Mouse (Mus musculus) heart, embryonic 10.5 days (tissue): ENCODE data around the gene Babam2. TPM values are rescaled to one million over a fixed set of nuclear protein-coding genes. Genes with fewer than 3 reads are reported as not detected.

Experiments
- DNase-seq: peaks from one replicate; pipeline ENCODE4 v3.0.0-alpha.2; 2017; ENCODE audit warnings: low spot score
- H3K27ac ChIP-seq: fragments of 300-500 bp; sonication (generic); 2 replicates; pipeline ENCODE4 v1.5.1; 2016; ENCODE audit warnings: mild to moderate bottlenecking
- H3K27me3 ChIP-seq: fragments of 300-500 bp; sonication (generic); 2 replicates; pipeline ENCODE4 v1.6.1; 2016; ENCODE audit warnings: mild to moderate bottlenecking; ENCODE audit not compliant: poor library complexity, insufficient read depth, severe bottlenecking
- H3K36me3 ChIP-seq: fragments of 300-500 bp; sonication (generic); 2 replicates; pipeline ENCODE4 v1.6.1; 2016; ENCODE audit warnings: mild to moderate bottlenecking, moderate library complexity
- H3K4me1 ChIP-seq: fragments of 300-500 bp; sonication (generic); 2 replicates; pipeline ENCODE4 v1.6.1; 2016; ENCODE audit warnings: mild to moderate bottlenecking
- H3K4me3 ChIP-seq: fragments of 300-500 bp; sonication (generic); 2 replicates; pipeline ENCODE4 v1.5.1; 2016; ENCODE audit warnings: mild to moderate bottlenecking, moderate library complexity
- H3K9me3 ChIP-seq: fragments of 300-500 bp; sonication (generic); 2 replicates; pipeline ENCODE4 v1.6.1; 2016; ENCODE audit warnings: mild to moderate bottlenecking, moderate library complexity
- WGBS: fragments of 180-500 bp; shearing (Covaris S2); methylation state at CpG from one replicate; pipeline ENCODE4 v1.1.7; 2016; 5-methylcytosine and 5-hydroxymethylcytosine counted together
- polyA plus RNA-seq: library from polyadenylated mRNA; unstranded; fragments of >200 nt; fragmentation: Nextera tagmentation; extraction: Ambion mirVana; gene quantifications from 2 replicates; pipeline ENCODE4 v1.2.1, GENCODE M21; 2016

The Babam2 gene
- polyA plus RNA-seq, 1 experiment from 2014 or later: 43.6 TPM

DNA sequence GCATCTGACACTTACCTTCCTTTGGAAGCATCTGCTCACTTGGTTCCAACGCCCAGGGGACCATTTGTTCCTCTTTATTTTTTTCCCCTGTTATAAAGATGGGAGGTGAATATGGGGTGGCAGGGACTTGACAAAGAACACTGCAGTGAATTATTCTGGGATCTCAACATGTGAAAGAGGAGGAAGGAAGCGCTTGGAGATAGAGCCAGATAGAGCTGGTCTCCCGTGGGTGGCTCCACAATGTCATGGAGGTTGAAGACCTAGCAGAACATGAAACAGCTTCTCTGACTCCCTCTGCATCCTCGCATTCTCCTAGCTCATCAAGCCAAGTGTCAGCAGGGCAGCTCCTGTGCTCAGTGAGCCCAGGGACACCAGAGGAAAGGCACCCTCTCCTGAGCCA is 312.6 kb downstream of the Babam2 start:
- no peak overlapping the region for H3K4me3 ChIP-seq
- H3K27me3 ChIP-seq: no peaks in the 10 kb centered on the region
- no peaks in the 10 kb centered on the region for H3K9me3 ChIP-seq
- H3K36me3 ChIP-seq: no peaks in the 10 kb centered on the region
- WGBS: 72% methylated on average over 4 of the region's 4 CpGs
- H3K27ac ChIP-seq: no peak overlapping the region
- H3K4me1 ChIP-seq: 0 out of 2 replicates have a peak, but pooled peaks cover 8% of the 10 kb centered on the region
- DNase-seq: no peak

DNA sequence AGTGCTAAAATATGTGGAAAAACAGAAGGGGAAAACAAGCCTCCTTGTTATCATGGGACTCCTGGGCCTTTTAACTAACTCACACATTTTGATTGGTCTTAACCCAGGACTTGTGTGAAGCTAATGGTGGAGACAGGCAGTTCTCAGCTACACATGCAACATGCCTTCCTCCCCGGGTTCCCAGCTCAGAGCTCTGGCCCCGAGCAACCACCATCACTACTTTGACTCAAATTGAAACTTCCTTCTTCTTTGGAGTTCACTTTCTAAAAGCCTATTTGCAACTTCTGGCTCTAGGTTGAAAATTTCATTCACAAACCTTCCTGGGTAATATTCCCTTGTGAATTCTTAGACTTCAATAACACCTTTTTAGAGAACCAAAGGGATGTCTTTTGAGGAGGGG is 315.6 kb downstream of the Babam2 start:
- no peak for DNase-seq
- no peaks in the 10 kb centered on the region for H3K9me3 ChIP-seq
- no peaks in the 10 kb centered on the region for H3K36me3 ChIP-seq
- H3K27ac ChIP-seq: no peak overlapping the region
- H3K27me3 ChIP-seq: no peaks in the 10 kb centered on the region
- H3K4me1 ChIP-seq: peaks cover 18% of the 10 kb centered on the region; the same call in 1 of the 2 replicates
- WGBS: 83% methylated on average over 2 of the region's 2 CpGs
- H3K4me3 ChIP-seq: no peak overlapping the region

- peak; percentile 50 for DNase-seq
- WGBS: 89% methylated on average over 7 of the region's 7 CpGs
- H3K27me3 ChIP-seq: no peaks in the 10 kb centered on the region
- no peak overlapping the region for H3K4me3 ChIP-seq
- no peak overlapping the region for H3K27ac ChIP-seq
- H3K36me3 ChIP-seq: no peaks in the 10 kb centered on the region
- H3K4me1 ChIP-seq: peaks cover 20% of the 10 kb centered on the region; the same call in 1 of the 2 replicates
- H3K9me3 ChIP-seq: no peaks in the 10 kb centered on the region
Measured at GRCm38 (mm10) chr5:32014786-32015185, 317.3 kb downstream of the Babam2 start.

DNA sequence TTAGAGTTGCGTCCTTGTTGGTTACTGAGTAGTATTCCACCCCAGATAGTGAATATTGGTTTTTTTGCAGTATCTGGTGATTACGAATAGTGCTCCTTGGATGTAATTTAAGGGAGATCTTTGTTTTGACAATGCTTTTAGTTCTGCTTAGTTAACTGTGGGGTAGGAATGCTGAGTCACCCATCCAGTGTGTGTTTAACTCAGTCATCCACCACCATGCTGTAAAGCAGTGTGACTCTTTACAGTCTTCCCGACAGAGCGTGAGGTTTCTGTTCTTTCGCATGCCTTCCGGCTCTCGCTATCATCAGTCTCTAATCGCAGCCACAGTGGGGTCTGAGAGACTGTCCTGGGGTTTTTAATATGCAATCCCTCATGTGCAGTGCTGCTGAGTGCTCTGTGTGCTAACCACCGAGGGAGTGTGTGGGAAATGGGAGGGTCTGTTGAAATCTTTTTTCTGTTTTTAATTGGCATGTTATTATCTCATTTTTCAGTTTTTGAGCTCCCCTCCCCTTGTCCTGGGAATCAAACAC is 318.5 kb downstream of the Babam2 start:
- Histone ChIP-seq H3K4me3 (no peak overlapping the region), H3K27me3 (no peaks in the 10 kb centered on the region), H3K9me3 (no peaks in the 10 kb centered on the region), H3K4me1 (peaks cover 15% of the 10 kb centered on the region; the same call in 1 of the 2 replicates), H3K27ac (no peak overlapping the region), H3K36me3 (no peaks in the 10 kb centered on the region)
- DNase-seq: no peak
- WGBS: 55% methylated on average over 9 of the region's 9 CpGs

DNA sequence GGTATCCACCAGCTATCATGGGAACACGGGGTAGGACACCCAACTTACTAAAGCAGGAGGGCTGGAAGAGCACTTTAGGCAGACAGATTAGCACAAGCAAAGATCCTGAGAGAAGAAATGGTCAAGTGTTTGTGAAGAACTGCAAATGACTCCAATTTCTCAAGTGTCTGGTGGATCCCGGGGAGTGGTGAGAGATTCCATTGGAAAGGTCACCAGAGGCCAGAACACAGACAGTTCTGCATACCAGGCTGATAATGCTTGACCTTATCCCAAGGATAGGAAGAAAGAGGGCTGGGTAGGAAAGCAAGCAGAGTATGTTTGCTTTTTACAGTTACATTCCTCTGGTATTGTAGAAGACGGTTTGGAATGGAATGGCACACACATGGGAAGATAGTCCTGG is 320.2 kb downstream of the Babam2 start:
- H3K27ac ChIP-seq: 0 out of 2 replicates have a peak overlapping the region, but pooled peaks have one; percentile 42
- 21% methylated on average over 3 of the region's 3 CpGs for WGBS
- DNase-seq: peak; percentile 78

GRCm38 (mm10) chr5:32018276-32018675 is 320.8 kb downstream of the Babam2 start:
- no peak for DNase-seq
- 79% methylated on average over 2 of the region's 2 CpGs for WGBS
- Histone ChIP-seq H3K36me3 (no peaks in the 10 kb centered on the region), H3K4me3 (no peak overlapping the region), H3K27me3 (no peaks in the 10 kb centered on the region), H3K27ac (0 out of 2 replicates have a peak overlapping the region, but pooled peaks have one; percentile 42), H3K9me3 (no peaks in the 10 kb centered on the region), H3K4me1 (peaks cover 15% of the 10 kb centered on the region; the same call in 1 of the 2 replicates)

More for the DNA sequence above, 320.2 kb downstream of the Babam2 start:
- no peaks in the 10 kb centered on the region for H3K9me3 ChIP-seq
- H3K4me3 ChIP-seq: no peak overlapping the region
- no peaks in the 10 kb centered on the region for H3K27me3 ChIP-seq
- H3K36me3 ChIP-seq: no peaks in the 10 kb centered on the region
- peaks cover 15% of the 10 kb centered on the region; the same call in 1 of the 2 replicates for H3K4me1 ChIP-seq

DNA sequence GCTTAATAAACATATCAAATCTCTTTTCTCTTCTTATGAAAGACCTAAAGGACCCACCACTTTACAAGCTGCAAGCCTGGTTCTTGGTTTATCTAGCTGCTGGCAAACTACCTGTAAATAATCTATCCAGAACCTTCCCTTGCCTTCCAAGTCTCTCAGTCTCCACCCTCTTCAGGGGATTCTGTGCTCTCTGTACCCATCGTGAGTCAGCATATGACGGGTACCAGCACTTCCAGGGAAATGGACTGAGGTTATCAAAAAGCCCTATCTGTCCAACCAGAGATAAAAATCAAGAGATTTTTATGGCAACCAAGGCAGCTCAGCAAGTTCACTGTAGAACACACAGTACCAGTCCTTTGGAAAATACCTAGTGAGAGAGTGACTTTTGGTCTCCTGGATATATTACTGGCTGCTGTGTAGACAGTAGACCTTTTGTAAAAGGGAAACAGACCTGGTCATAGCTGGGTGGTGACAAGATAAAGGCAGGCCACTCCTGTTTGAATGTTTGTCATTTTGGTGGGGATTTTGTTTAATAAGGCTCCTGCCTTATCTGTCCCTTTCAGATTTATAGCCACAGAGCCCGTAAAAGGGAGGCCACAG is 332.4 kb downstream of the Babam2 start:
- Histone ChIP-seq H3K9me3 (no peaks in the 10 kb centered on the region), H3K4me1 (peaks cover 19% of the 10 kb centered on the region), H3K4me3 (no peak overlapping the region), H3K27me3 (no peaks in the 10 kb centered on the region), H3K36me3 (no peaks in the 10 kb centered on the region), H3K27ac (no peak overlapping the region)
- WGBS: 76% methylated on average over 3 of the region's 3 CpGs
- no peak for DNase-seq

GRCm38 (mm10) chr5:32033185-32033584 is 335.7 kb downstream of the Babam2 start:
- no peak overlapping the region for H3K4me3 ChIP-seq
- H3K27ac ChIP-seq: 0 out of 2 replicates have a peak overlapping the region, but pooled peaks have one; percentile 29
- 25% methylated on average over 4 of the region's 4 CpGs for WGBS
- peaks cover 27% of the 10 kb centered on the region for H3K4me1 ChIP-seq
- no peaks in the 10 kb centered on the region for H3K9me3 ChIP-seq
- no peak for DNase-seq
- H3K36me3 ChIP-seq: no peaks in the 10 kb centered on the region
- no peaks in the 10 kb centered on the region for H3K27me3 ChIP-seq

- H3K4me3 ChIP-seq: no peak overlapping the region
- H3K4me1 ChIP-seq: peaks cover 27% of the 10 kb centered on the region
- no peak overlapping the region for H3K27ac ChIP-seq
- H3K27me3 ChIP-seq: no peaks in the 10 kb centered on the region
- DNase-seq: no peak
- H3K9me3 ChIP-seq: no peaks in the 10 kb centered on the region
- no peaks in the 10 kb centered on the region for H3K36me3 ChIP-seq
Measured at GRCm38 (mm10) chr5:32033621-32034020, 336.1 kb downstream of the Babam2 start.

- no peaks in the 10 kb centered on the region for H3K36me3 ChIP-seq
- no peaks in the 10 kb centered on the region for H3K9me3 ChIP-seq
- H3K27me3 ChIP-seq: no peaks in the 10 kb centered on the region
- DNase-seq: no peak
- H3K4me1 ChIP-seq: peaks cover 27% of the 10 kb centered on the region
- no peak overlapping the region for H3K4me3 ChIP-seq
- no peak overlapping the region for H3K27ac ChIP-seq
- 78% methylated on average over 8 of the region's 8 CpGs for WGBS
Measured at GRCm38 (mm10) chr5:32034475-32035054, 337.1 kb downstream of the Babam2 start.

- Histone ChIP-seq H3K36me3 (no peaks in the 10 kb centered on the region), H3K9me3 (no peaks in the 10 kb centered on the region), H3K4me1 (peaks cover 27% of the 10 kb centered on the region), H3K27ac (no peak overlapping the region), H3K4me3 (no peak overlapping the region), H3K27me3 (no peaks in the 10 kb centered on the region)
- 63% methylated on average over 7 of the region's 7 CpGs for WGBS
- no peak for DNase-seq
Measured at GRCm38 (mm10) chr5:32035721-32036320, 338.3 kb downstream of the Babam2 start.

DNA sequence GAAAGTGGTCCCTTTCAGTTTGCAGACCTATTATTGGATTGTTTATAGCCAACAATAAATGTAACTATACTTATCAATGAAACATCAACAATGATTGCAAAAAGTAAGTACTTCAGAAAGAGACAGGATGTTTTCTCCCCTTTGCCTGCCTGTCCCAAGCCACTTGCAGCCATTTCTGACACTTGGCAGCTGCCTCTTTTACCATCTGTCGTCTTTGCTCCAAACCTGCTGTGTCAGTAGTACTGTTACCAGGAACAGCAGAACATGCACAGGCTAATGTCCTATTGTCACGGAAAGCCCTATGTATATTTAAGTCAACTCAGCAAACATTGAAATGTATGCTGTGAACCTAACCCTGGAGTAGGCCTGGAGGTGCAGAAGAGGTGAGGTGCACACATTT is 339.4 kb downstream of the Babam2 start:
- H3K27me3 ChIP-seq: no peaks in the 10 kb centered on the region
- WGBS: 67% methylated on average over 2 of the region's 2 CpGs
- no peaks in the 10 kb centered on the region for H3K36me3 ChIP-seq

DNA sequence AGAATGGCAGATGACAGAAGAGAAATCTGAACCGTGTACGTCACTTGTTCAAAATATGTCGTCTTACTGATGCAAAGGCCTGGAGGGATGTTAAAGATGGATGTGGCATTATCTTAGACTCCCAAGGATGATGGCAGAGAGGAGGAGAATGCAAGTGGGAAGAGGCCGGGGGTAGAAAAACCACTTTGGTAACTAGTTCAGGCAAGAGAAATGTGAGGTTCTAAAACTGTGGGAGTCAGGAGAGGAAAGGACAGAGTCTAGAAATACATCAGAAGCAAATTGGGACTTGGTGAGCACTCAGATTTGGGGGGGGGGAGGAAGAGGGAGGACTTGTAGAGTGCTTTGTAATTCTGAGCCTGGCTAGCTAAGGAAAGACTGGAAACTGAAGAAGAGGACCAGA is 340.1 kb downstream of the Babam2 start:
- WGBS: 88% methylated on average over 4 of the region's 4 CpGs
- Histone ChIP-seq H3K4me1 (peaks cover 19% of the 10 kb centered on the region), H3K36me3 (no peaks in the 10 kb centered on the region), H3K9me3 (no peaks in the 10 kb centered on the region), H3K27ac (no peak overlapping the region), H3K27me3 (no peaks in the 10 kb centered on the region), H3K4me3 (no peak overlapping the region)
- no peak for DNase-seq

More for the DNA sequence above, 339.4 kb downstream of the Babam2 start:
- no peak overlapping the region for H3K27ac ChIP-seq
- no peak for DNase-seq
- H3K4me1 ChIP-seq: peaks cover 24% of the 10 kb centered on the region
- no peaks in the 10 kb centered on the region for H3K9me3 ChIP-seq
- H3K4me3 ChIP-seq: no peak overlapping the region
